Mouse (Mus musculus) testis, adult 2 months (tissue): Measurements from ENCODE around the gene Mrpl10. TPM values are rescaled to one million over a fixed set of nuclear protein-coding genes. Genes with fewer than 3 reads are reported as not detected.
A peak's percentile ranks its signal among the peaks of the same experiment; 100 is the strongest.

ENCODE experiments used
- H3K27ac ChIP-seq: fragments of 200-500 bp; 2 replicates; pipeline ENCODE4 v1.5.1; 2012; ENCODE audit warnings: low read depth, low read length; ENCODE audit not compliant: control insufficient read depth, insufficient read depth
- H3K27me3 ChIP-seq: fragments of 200-500 bp; 2 replicates; pipeline ENCODE4 v1.6.1; 2012; ENCODE audit warnings: mild to moderate bottlenecking, low read length, moderate library complexity; ENCODE audit not compliant: control insufficient read depth, insufficient read depth
- H3K36me3 ChIP-seq: fragments of 200-500 bp; 2 replicates; pipeline ENCODE4 v1.6.1; 2012; ENCODE audit warnings: mild to moderate bottlenecking, low read length; ENCODE audit not compliant: control insufficient read depth, insufficient read depth
- H3K4me1 ChIP-seq: fragments of 200-500 bp; 2 replicates; pipeline ENCODE4 v1.6.1; 2012; ENCODE audit warnings: low read length; ENCODE audit not compliant: control insufficient read depth, insufficient read depth
- H3K4me3 ChIP-seq: fragments of 200-500 bp; 2 replicates; pipeline ENCODE4 v1.5.1; 2012; ENCODE audit warnings: low read depth, mild to moderate bottlenecking, low read length, moderate library complexity, mixed read lengths; ENCODE audit not compliant: control insufficient read depth
- CTCF ChIP-seq: fragments of 200-500 bp; IDR thresholded peaks from 2 replicates; pipeline ENCODE4 v1.5.1; 2012; ENCODE audit warnings: low read depth, mild to moderate bottlenecking, inconsistent platforms, low read length, moderate library complexity; ENCODE audit not compliant: control insufficient read depth, insufficient read depth, insufficient replicate concordance
- POLR2A ChIP-seq: fragments of 200-500 bp; IDR thresholded peaks from 2 replicates; pipeline ENCODE4 v1.6.1; 2012; ENCODE audit warnings: low read depth, mild to moderate bottlenecking, inconsistent platforms, low read length, moderate library complexity; ENCODE audit not compliant: control insufficient read depth
- polyA plus RNA-seq: library from polyadenylated mRNA; depleted of rRNA; stranded (reverse); fragments of >200 nt; gene quantifications from 2 replicates; pipeline ENCODE4 v1.2.3, GENCODE M21; 2012

Mrpl10 gene
- polyA plus RNA-seq, 1 experiment: 41.7 TPM

GRCm38 (mm10) chr11:97031977-97032376 is 9.4 kb upstream of the Mrpl10 start:
- Histone ChIP-seq H3K36me3 (no peaks in the 10 kb centered on the region), H3K4me3 (no peak overlapping the region), H3K27ac (no peak overlapping the region), H3K4me1 (peaks cover 10% of the 10 kb centered on the region), H3K27me3 (no peaks in the 10 kb centered on the region)
- TF ChIP-seq POLR2A (no peak), CTCF (no peak)

- Histone ChIP-seq H3K4me1 (peaks cover 10% of the 10 kb centered on the region), H3K27me3 (no peaks in the 10 kb centered on the region), H3K36me3 (no peaks in the 10 kb centered on the region), H3K4me3 (no peak overlapping the region), H3K27ac (no peak overlapping the region; the same call in 1 of the 2 replicates)
- no peak for TF ChIP-seq CTCF
- TF ChIP-seq POLR2A: no peak
Observed at GRCm38 (mm10) chr11:97032499-97032898, 8.9 kb upstream of the Mrpl10 start.

- H3K4me1 ChIP-seq: peaks cover 10% of the 10 kb centered on the region
- H3K36me3 ChIP-seq: no peaks in the 10 kb centered on the region
- H3K27ac ChIP-seq: no peak overlapping the region
- no peaks in the 10 kb centered on the region for H3K27me3 ChIP-seq
- H3K4me3 ChIP-seq: no peak overlapping the region
- no peak for TF ChIP-seq CTCF
- no peak for TF ChIP-seq POLR2A
Observed at GRCm38 (mm10) chr11:97033781-97034180, 7.6 kb upstream of the Mrpl10 start.

- Histone ChIP-seq H3K4me1 (peaks cover 2% of the 10 kb centered on the region), H3K27me3 (no peaks in the 10 kb centered on the region), H3K36me3 (peaks cover 2% of the 10 kb centered on the region), H3K27ac (no peak overlapping the region), H3K4me3 (no peak overlapping the region)
- TF ChIP-seq CTCF (no peak), POLR2A (no peak; the same call in 1 of the 2 replicates)
Observed at GRCm38 (mm10) chr11:97036141-97036540, 5.2 kb upstream of the Mrpl10 start.

- H3K4me1 ChIP-seq: peaks cover 2% of the 10 kb centered on the region
- peaks cover 2% of the 10 kb centered on the region for H3K36me3 ChIP-seq
- H3K27ac ChIP-seq: no peak overlapping the region
- H3K27me3 ChIP-seq: no peaks in the 10 kb centered on the region
- no peak overlapping the region for H3K4me3 ChIP-seq
- TF ChIP-seq CTCF: no peak
Observed at GRCm38 (mm10) chr11:97038881-97039280, 2.5 kb upstream of the Mrpl10 start.

- peak overlapping the region; percentile 100 for H3K27ac ChIP-seq
- no peak for TF ChIP-seq POLR2A
- no peak for TF ChIP-seq CTCF
- H3K36me3 ChIP-seq: peaks cover 2% of the 10 kb centered on the region
- H3K4me1 ChIP-seq: peaks cover 2% of the 10 kb centered on the region; the same call in 1 of the 2 replicates
- H3K27me3 ChIP-seq: no peaks in the 10 kb centered on the region
- peak overlapping the region; percentile 99 for H3K4me3 ChIP-seq
Observed at GRCm38 (mm10) chr11:97040301-97041021, 899 bp upstream of the Mrpl10 start.

GRCm38 (mm10) chr11:97044902-97045301 is 3.5 kb downstream of the Mrpl10 start:
- Histone ChIP-seq H3K4me1 (peaks cover 4% of the 10 kb centered on the region), H3K27ac (no peak overlapping the region), H3K36me3 (peaks cover 2% of the 10 kb centered on the region), H3K27me3 (no peaks in the 10 kb centered on the region), H3K4me3 (no peak overlapping the region; the same call in 1 of the 2 replicates)
- TF ChIP-seq POLR2A (no peak), CTCF (no peak)
